Mouse (Mus musculus): ENCODE results near the gene Myo18a. TPM values are rescaled to one million over a fixed set of nuclear protein-coding genes. Genes with fewer than 3 reads are reported as not detected.

The Myo18a gene
- polyA plus RNA-seq, 1 experiment from 2014 or later: 166 TPM

- ChIA-PET POLR2A (interaction anchor here (0.8 kb wide), 1 partner anchor 45 kb away, joined by 3 read pairs; no protein-coding TSS in a partner anchor), CTCF (interaction anchor here (1.5 to 3.4 kb wide), 2 partner anchors 10 to 91 kb away, joined by 3 to 13 read pairs; no protein-coding TSS in a partner anchor)
- TF ChIP-seq CTCF (IDR thresholded peaks at IDR 0.05): no peak
- ATAC-seq (no peak), DNase-seq (ENCODE audit: low read depth, low spot score) (no peak)
- in situ Hi-C loops (cut with MboI; ENCODE audit: low pct_unique_long_range_greater_than_20kb): no loop called here
- H3K27me3 ChIP-seq: no peaks in the 10 kb centered on the region
Observed at GRCm38 (mm10) chr11:77875269-77875668, 112.2 kb downstream of the Myo18a start.

DNA sequence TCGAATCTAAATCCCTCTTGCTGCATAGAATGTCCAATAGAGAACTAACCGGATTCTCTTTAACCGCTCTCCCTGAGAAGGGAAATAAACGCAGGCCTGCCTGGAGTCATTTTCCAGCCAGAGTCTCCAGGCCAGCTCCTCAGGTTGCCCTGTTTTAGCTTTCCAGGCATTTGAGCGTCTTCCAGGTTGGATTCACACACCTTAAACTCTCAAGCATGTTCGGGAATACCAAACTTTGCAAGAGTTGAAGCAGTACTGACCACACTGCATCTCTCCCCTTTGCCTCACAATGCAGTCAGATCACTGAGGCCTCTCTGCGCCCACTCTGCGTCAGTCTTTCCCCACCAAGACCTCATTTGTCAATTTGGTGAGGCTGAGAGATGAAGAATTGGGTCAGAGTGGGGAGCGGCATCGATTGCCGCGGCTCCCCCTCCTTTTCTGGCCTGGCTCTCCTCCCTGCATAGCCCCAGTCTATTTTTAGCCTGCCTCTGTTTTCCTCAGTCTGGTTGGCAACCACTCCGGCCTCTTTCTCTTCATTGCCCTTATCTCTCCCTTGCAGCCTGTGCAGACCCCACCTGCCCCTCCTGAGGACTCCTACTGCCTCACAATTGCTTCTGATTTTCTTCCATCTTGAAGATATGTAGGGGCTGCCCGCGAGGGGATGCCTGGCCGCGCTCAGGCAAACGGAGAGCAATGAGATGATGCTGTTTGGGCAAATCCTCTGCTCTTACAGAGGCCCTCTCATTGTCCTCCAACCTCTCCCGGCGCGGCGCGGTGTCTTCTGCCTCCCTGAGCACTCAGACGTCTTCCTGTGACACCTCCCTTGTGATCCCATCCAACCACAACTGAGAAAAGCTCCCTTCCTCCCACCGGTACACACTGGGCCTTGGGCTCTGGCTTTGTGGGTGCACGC is 113.1 kb downstream of the Myo18a start:
- H3K27me3 ChIP-seq: no peaks in the 10 kb centered on the region
- in situ Hi-C loops (cut with MboI; ENCODE audit: low pct_unique_long_range_greater_than_20kb): no loop called here
- DNase-seq (ENCODE audit: low read depth, low spot score) (no peak), ATAC-seq (no peak)
- TF ChIP-seq CTCF (IDR thresholded peaks at IDR 0.05): no peak
- POLR2A ChIA-PET: no interaction called here
- CTCF ChIA-PET: interaction anchor here (1.5 to 3.4 kb wide), 2 partner anchors 9 to 90 kb away, joined by 3 to 13 read pairs; no protein-coding TSS in a partner anchor

- TF ChIP-seq CTCF (IDR thresholded peaks at IDR 0.05): no peak
- ATAC-seq: no peak
- DNase-seq (ENCODE audit: low read depth, low spot score): no peak
- no peaks in the 10 kb centered on the region for H3K27me3 ChIP-seq
- POLR2A ChIA-PET: interaction anchor here (0.6 kb wide), 1 partner anchor 80 kb away, joined by 3 read pairs; no protein-coding TSS in a partner anchor
- CTCF ChIA-PET: interaction anchor here (1.6 to 3.4 kb wide), 2 partner anchors 12 to 89 kb away, joined by 3 to 13 read pairs; no protein-coding TSS in a partner anchor
- in situ Hi-C loops (cut with MboI; ENCODE audit: low pct_unique_long_range_greater_than_20kb): no loop called here
Observed at GRCm38 (mm10) chr11:77876760-77877148, 113.7 kb downstream of the Myo18a start.

GRCm38 (mm10) chr11:77884524-77885245 is 121.6 kb downstream of the Myo18a start:
- ChIA-PET POLR2A (no interaction called here), CTCF (interaction anchor here (1.1 to 1.3 kb wide), 2 partner anchors 9 to 82 kb away, joined by 3 read pairs; no protein-coding TSS in a partner anchor)
- ATAC-seq (no peak), DNase-seq (ENCODE audit: low read depth, low spot score) (no peak)
- no peaks in the 10 kb centered on the region for H3K27me3 ChIP-seq
- TF ChIP-seq CTCF (IDR thresholded peaks at IDR 0.05): no peak
- in situ Hi-C loops (cut with MboI; ENCODE audit: low pct_unique_long_range_greater_than_20kb): no loop called here

DNA sequence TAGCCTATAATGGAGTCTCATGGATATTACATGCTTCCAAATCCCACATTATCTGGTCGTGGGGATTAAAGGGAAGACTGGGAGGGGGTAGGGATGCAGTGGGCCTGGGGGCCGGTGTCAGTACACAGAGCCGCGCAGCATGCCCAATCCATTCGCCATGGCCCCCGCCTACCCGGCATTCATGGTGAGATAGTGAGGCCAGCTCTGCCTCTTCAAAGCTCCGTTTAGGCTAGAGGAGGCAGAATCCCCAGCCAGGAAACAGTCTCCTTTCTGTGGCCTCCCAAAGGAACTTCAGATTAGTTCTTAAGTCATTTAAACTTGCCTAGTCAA is 122.2 kb downstream of the Myo18a start:
- no peak for ATAC-seq
- ChIA-PET CTCF (interaction anchor here (1.1 to 1.3 kb wide), 2 partner anchors 10 to 82 kb away, joined by 3 read pairs; no protein-coding TSS in a partner anchor), POLR2A (no interaction called here)
- no peak for DNase-seq (ENCODE audit: low read depth, low spot score)
- TF ChIP-seq CTCF (IDR thresholded peaks at IDR 0.05): no peak
- no peaks in the 10 kb centered on the region for H3K27me3 ChIP-seq
- in situ Hi-C loops (cut with MboI; ENCODE audit: low pct_unique_long_range_greater_than_20kb): no loop called here

DNA sequence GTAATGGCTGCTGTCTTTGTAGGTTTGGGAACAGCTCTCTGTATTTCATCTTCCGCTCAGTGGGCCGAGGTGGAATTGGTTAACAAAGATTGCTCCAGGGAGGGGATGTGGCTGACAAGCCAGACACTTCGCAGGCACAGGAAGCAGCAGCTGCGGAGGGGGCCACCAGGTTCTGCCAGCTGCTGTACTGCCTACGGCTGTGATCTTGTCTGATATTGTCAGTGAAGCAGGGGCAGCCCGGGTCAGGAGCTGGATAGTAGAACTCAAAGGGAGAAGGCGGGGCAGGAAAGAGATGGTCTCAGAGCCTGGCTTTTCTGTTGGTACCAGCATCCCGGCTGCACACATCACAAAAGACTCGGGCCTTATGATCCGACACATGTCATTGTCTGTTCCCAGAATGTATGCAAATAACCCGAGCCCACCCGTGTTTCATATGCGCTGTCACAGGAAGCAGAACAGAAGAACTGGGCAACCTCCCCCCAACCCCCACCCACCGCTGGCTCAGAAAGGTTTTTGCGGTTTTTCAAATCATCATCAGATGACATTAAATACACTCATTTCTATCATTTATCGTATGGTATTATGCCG is 124.4 kb downstream of the Myo18a start:
- no peaks in the 10 kb centered on the region for H3K27me3 ChIP-seq
- in situ Hi-C loops (cut with MboI; ENCODE audit: low pct_unique_long_range_greater_than_20kb): no loop called here
- DNase-seq (ENCODE audit: low read depth, low spot score): no peak
- CTCF ChIA-PET: no interaction called here
- no peak for TF ChIP-seq CTCF (IDR thresholded peaks at IDR 0.05)
- POLR2A ChIA-PET: no interaction called here
- ATAC-seq: no peak

- CTCF ChIA-PET: interaction anchor here (1.5 kb wide), 1 partner anchor 11 kb away, joined by 3 read pairs; no protein-coding TSS in a partner anchor
- H3K27me3 ChIP-seq: no peaks in the 10 kb centered on the region
- ATAC-seq (no peak), DNase-seq (ENCODE audit: low read depth, low spot score) (no peak)
- in situ Hi-C loops (cut with MboI; ENCODE audit: low pct_unique_long_range_greater_than_20kb): no loop called here
- TF ChIP-seq CTCF (IDR thresholded peaks at IDR 0.05): no peak
- POLR2A ChIA-PET: no interaction called here
Observed at GRCm38 (mm10) chr11:77888846-77889245, 125.8 kb downstream of the Myo18a start.

DNA sequence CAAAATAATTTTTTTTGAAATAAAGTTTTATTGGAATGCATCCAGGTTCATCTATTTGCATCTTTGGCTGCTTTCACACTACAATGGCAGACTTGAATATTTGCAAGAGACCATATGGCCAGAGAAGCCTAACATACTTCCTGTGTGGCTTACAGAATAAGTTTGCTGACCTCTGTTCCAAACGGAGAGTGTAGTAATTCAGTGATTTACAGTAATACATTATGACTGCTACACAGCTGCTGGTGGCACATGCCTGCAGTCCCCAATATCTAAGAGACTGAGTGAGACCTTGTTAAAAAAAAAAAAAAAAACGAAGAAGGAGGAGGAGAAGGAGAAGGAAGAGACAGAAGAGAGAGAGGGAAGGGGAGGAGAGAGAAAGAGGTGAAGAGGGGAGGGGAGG is 126.4 kb downstream of the Myo18a start:
- ChIA-PET CTCF (interaction anchor here (1.4 to 1.5 kb wide), 2 partner anchors 12 to 21 kb away, joined by 3 read pairs; no protein-coding TSS in a partner anchor), POLR2A (no interaction called here)
- in situ Hi-C loops (cut with MboI; ENCODE audit: low pct_unique_long_range_greater_than_20kb): no loop called here
- no peak for TF ChIP-seq CTCF (IDR thresholded peaks at IDR 0.05)
- H3K27me3 ChIP-seq: no peaks in the 10 kb centered on the region
- no peak for DNase-seq (ENCODE audit: low read depth, low spot score)
- ATAC-seq: no peak

DNA sequence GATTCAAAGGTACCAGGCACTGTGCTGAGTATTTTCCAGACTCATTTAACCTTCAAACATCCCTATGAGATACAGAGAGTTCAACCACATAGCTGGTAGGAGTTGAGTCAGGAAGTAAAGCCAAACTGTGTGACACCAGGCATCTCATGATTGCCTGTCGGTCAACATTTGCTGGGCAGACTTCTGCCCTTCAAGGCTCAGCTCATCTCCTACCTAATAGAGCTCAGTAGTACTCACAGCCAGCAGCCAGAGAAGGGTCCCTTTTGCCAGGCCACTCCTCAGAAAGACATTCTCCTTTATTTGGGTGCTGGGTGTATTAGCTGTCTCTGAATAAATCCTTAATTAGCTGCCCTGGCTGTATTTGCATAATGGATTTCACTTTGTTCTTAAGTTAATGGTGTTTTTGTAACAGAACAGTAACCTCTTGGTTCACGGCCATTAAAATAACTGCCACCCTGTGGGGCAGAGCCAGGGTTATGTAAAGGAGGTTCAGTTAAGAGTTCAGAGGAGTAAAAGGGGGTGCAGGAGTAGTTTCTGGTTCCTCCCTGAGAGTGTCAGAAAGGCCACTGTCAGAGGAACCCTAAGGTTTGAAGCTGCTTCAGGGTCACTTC is 127.7 kb downstream of the Myo18a start:
- no peaks in the 10 kb centered on the region for H3K27me3 ChIP-seq
- POLR2A ChIA-PET: no interaction called here
- in situ Hi-C loops (cut with MboI; ENCODE audit: low pct_unique_long_range_greater_than_20kb): no loop called here
- CTCF ChIA-PET: interaction anchor here (1.4 kb wide), 1 partner anchor 20 kb away, joined by 3 read pairs; no protein-coding TSS in a partner anchor
- ATAC-seq: no peak
- TF ChIP-seq CTCF (IDR thresholded peaks at IDR 0.05): no peak
- DNase-seq (ENCODE audit: low read depth, low spot score): no peak

DNA sequence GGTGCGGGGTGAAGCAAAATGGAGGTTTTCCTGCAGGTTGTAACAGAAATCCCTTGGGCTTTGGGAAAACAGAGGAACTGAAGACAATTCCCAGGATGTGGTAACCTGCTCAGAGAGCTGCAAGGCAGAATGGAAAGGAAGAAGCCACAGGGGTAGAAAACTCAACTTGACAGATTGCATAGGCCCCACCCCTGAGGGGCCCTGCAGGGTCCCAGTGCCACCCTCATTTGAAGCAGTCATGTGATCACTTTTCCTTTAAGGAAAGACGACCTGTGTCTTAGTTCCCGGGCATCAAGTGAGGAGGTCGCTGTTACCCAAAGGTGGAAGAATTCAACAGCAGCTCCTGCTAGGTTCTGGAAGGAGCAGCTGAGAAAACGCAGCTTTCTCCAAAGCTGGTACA is 129.8 kb downstream of the Myo18a start:
- CTCF ChIA-PET: no interaction called here
- in situ Hi-C loops (cut with MboI; ENCODE audit: low pct_unique_long_range_greater_than_20kb): no loop called here
- H3K27me3 ChIP-seq: peaks cover 10% of the 10 kb centered on the region
- TF ChIP-seq CTCF (IDR thresholded peaks at IDR 0.05): no peak
- POLR2A ChIA-PET: no interaction called here
- ATAC-seq (no peak), DNase-seq (ENCODE audit: low read depth, low spot score) (no peak)
